Mouse (Mus musculus) hindbrain, embryonic 15.5 days (tissue): ENCODE data around the gene Pou6f2. TPM values are rescaled to one million over a fixed set of nuclear protein-coding genes. Genes with fewer than 3 reads are reported as not detected.

Experiments
- ATAC-seq: fragments of 200-750 bp; cut with Nextera tagmentation; 2 replicates; pipeline ENCODE4 v1.8.0; 2017; ENCODE audit warnings: low read depth, moderate number of reproducible peaks, moderate TSS enrichment; ENCODE audit not compliant: low FRiP score
- H3K27ac ChIP-seq: fragments of 300-500 bp; sonication (generic); replicated peaks from 2 replicates; pipeline ENCODE4 v1.5.1; 2015; ENCODE audit warnings: mild to moderate bottlenecking, inconsistent platforms
- H3K27me3 ChIP-seq: fragments of 300-500 bp; sonication (generic); 2 replicates; pipeline ENCODE4 v1.6.1; 2015; ENCODE audit warnings: control low read depth, inconsistent platforms
- H3K36me3 ChIP-seq: fragments of 300-500 bp; sonication (generic); 2 replicates; pipeline ENCODE4 v1.6.1; 2015; ENCODE audit warnings: control low read depth, inconsistent platforms
- H3K4me1 ChIP-seq: fragments of 300-500 bp; sonication (generic); replicated peaks from 2 replicates; pipeline ENCODE4 v1.6.1; 2015; ENCODE audit warnings: control low read depth, inconsistent platforms
- H3K4me2 ChIP-seq: fragments of 300-500 bp; sonication (generic); 2 replicates; pipeline ENCODE4 v1.6.1; 2015; ENCODE audit warnings: moderate library complexity, mild to moderate bottlenecking, inconsistent platforms
- H3K4me3 ChIP-seq: fragments of 300-500 bp; sonication (generic); 2 replicates; pipeline ENCODE4 v1.5.1; 2015; ENCODE audit warnings: mild to moderate bottlenecking, inconsistent platforms
- H3K9ac ChIP-seq: fragments of 300-500 bp; sonication (generic); 2 replicates; pipeline ENCODE4 v1.6.1; 2015; ENCODE audit warnings: inconsistent platforms
- H3K9me3 ChIP-seq: fragments of 300-500 bp; sonication (generic); 2 replicates; pipeline ENCODE4 v1.6.1; 2016; ENCODE audit warnings: control low read depth, inconsistent platforms
- WGBS: fragments of 180-500 bp; shearing (Covaris S2); methylation state at CpG from one replicate; pipeline ENCODE4 v1.1.7; 2015; 5-methylcytosine and 5-hydroxymethylcytosine counted together
- polyA plus RNA-seq: library from polyadenylated mRNA; unstranded; fragments of >200 nt; fragmentation: Nextera tagmentation; extraction: Ambion mirVana; gene quantifications from 2 replicates; pipeline ENCODE4 v1.2.1, GENCODE M21; 2015

Pou6f2 gene
- 7.8 and 14.0 TPM in 2 replicates for polyA plus RNA-seq

GRCm38 (mm10) chr13:18397586-18397985 is at the start of gene Pou6f2:
Gene Pou6f2 (minus strand): TSS chr13:18397686.
- H3K4me3 ChIP-seq = no peak within 1 kb of the TSS
- H3K36me3 ChIP-seq = no peaks in the 10 kb centered on the region
- no peak within 1 kb of the TSS for H3K9ac ChIP-seq
- H3K9me3 ChIP-seq = no peaks in the 10 kb centered on the region
- H3K27me3 ChIP-seq = no peaks in the 10 kb centered on the region
- ATAC-seq = no peak
- 81% methylated on average over 6 of the region's 6 CpGs for WGBS
- H3K4me2 ChIP-seq = no peak within 1 kb of the TSS
- H3K4me1 ChIP-seq = no peaks in the 10 kb centered on the region
- H3K27ac ChIP-seq = no peak within 1 kb of the TSS

- Histone ChIP-seq H3K9me3 (no peaks in the 10 kb centered on the region), H3K4me3 (no peak overlapping the region), H3K27ac (no peak overlapping the region), H3K9ac (no peak overlapping the region), H3K27me3 (no peaks in the 10 kb centered on the region), H3K36me3 (no peaks in the 10 kb centered on the region), H3K4me1 (no peaks in the 10 kb centered on the region), H3K4me2 (no peak overlapping the region)
- 78% methylated on average over 3 of the region's 3 CpGs for WGBS
- ATAC-seq = no peak
Measured at GRCm38 (mm10) chr13:18439858-18440257, 42.4 kb upstream of the Pou6f2 start.

DNA sequence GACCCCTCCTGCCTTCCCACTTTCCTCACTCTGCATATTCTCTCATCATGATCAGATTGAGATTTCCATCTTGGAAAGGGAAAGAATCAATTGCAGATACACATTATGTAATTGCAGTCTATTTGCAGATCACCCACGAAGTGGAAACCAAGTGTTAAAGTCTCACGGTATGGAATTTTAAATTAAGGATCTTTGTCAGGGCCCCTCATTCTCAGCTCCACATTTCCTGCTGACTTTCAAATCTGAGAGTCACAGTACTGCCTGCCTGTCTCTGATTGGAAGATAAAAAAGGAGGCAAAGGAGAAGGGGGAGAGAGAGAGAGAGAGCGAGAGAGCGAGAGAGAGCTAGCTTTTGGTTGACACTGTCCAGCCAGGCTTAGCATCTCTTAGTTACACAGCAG is 9.8 kb downstream of the Pou6f2 start:
- Histone ChIP-seq H3K4me1 (no peaks in the 10 kb centered on the region), H3K4me3 (no peak overlapping the region), H3K9ac (no peak overlapping the region), H3K4me2 (no peak overlapping the region), H3K9me3 (no peaks in the 10 kb centered on the region), H3K27me3 (no peaks in the 10 kb centered on the region), H3K27ac (no peak overlapping the region), H3K36me3 (no peaks in the 10 kb centered on the region)
- 87% methylated on average over 4 of the region's 4 CpGs for WGBS
- no peak for ATAC-seq

DNA sequence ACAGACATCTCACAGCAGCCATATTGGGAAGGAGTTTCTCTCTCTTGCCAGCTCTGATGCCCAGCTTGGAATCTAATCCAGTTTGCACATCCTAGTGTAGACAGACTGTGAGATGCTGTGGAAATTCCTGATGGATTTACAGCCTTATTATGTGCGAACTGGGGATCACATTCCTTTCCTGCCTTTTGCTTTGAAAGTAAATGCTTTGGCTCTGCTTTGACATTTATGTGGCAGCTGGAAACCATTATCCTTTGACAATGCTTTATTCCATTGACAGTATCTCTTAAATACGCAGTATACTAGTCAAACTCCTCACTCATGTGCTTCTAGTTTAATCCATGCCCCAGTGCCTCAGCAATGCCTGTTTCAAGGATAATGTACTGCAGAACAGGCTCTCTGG is 34.1 kb downstream of the Pou6f2 start:
- no peaks in the 10 kb centered on the region for H3K36me3 ChIP-seq
- no peak overlapping the region for H3K4me2 ChIP-seq
- H3K9ac ChIP-seq = no peak overlapping the region
- H3K27me3 ChIP-seq = no peaks in the 10 kb centered on the region
- no peak overlapping the region for H3K4me3 ChIP-seq
- no peaks in the 10 kb centered on the region for H3K9me3 ChIP-seq
- H3K27ac ChIP-seq = no peak overlapping the region
- no peaks in the 10 kb centered on the region for H3K4me1 ChIP-seq
- ATAC-seq = no peak
- 66% methylated on average over 2 of the region's 2 CpGs for WGBS

GRCm38 (mm10) chr13:18344580-18345333 is 52.7 kb downstream of the Pou6f2 start:
- Histone ChIP-seq H3K36me3 (no peaks in the 10 kb centered on the region), H3K9me3 (no peaks in the 10 kb centered on the region), H3K27me3 (no peaks in the 10 kb centered on the region), H3K9ac (no peak overlapping the region), H3K27ac (no peak overlapping the region), H3K4me2 (no peak overlapping the region), H3K4me1 (no peaks in the 10 kb centered on the region), H3K4me3 (no peak overlapping the region)
- no peak for ATAC-seq
- WGBS = 77% methylated on average over 4 of the region's 4 CpGs

- Histone ChIP-seq H3K36me3 (no peaks in the 10 kb centered on the region), H3K4me1 (peaks cover 6% of the 10 kb centered on the region), H3K4me3 (no peak overlapping the region), H3K27me3 (no peaks in the 10 kb centered on the region), H3K9ac (no peak overlapping the region), H3K9me3 (no peaks in the 10 kb centered on the region), H3K27ac (no peak overlapping the region), H3K4me2 (no peak overlapping the region)
- ATAC-seq = peak; percentile 77; the same call in 1 of the 2 replicates
- 52% methylated on average over 10 of the region's 10 CpGs for WGBS
Measured at GRCm38 (mm10) chr13:18338910-18339501, 58.5 kb downstream of the Pou6f2 start.

GRCm38 (mm10) chr13:18338022-18338421 is 59.5 kb downstream of the Pou6f2 start:
- no peak for ATAC-seq
- Histone ChIP-seq H3K4me1 (peaks cover 6% of the 10 kb centered on the region), H3K27me3 (no peaks in the 10 kb centered on the region), H3K9ac (no peak overlapping the region), H3K4me2 (no peak overlapping the region), H3K27ac (no peak overlapping the region), H3K36me3 (no peaks in the 10 kb centered on the region), H3K9me3 (no peaks in the 10 kb centered on the region), H3K4me3 (no peak overlapping the region)
- WGBS = 67% methylated on average over 2 of the region's 2 CpGs

GRCm38 (mm10) chr13:18334035-18334434 is 63.5 kb downstream of the Pou6f2 start:
- Histone ChIP-seq H3K27ac (no peak overlapping the region), H3K27me3 (no peaks in the 10 kb centered on the region), H3K4me3 (no peak overlapping the region), H3K4me1 (peaks cover 2% of the 10 kb centered on the region), H3K9me3 (no peaks in the 10 kb centered on the region), H3K36me3 (no peaks in the 10 kb centered on the region), H3K4me2 (no peak overlapping the region), H3K9ac (no peak overlapping the region)
- ATAC-seq = no peak
- 77% methylated on average over 4 of the region's 4 CpGs for WGBS

DNA sequence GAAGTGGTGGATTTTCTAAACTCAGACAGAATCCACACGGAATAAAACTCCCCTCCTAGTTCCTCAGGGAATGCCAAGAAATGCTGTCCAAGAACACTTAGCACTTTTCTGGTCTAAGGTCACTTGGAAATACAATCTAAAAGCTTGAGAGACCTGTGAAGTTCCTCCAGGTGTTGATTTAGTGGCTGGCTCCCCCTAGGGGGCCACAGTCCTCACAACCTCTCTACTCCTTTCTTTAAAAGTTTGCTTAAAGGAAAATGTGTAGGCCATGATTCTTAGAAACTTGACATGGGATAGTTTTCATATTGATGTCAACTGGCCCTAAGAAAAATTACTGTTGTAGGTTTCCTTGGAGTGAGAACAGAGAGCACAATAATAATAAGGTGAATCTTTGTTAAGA is 64.9 kb downstream of the Pou6f2 start:
- Histone ChIP-seq H3K9ac (no peak overlapping the region), H3K27me3 (no peaks in the 10 kb centered on the region), H3K4me2 (no peak overlapping the region), H3K27ac (no peak overlapping the region), H3K4me3 (no peak overlapping the region), H3K4me1 (no peaks in the 10 kb centered on the region; the same call in 1 of the 2 replicates), H3K9me3 (no peaks in the 10 kb centered on the region), H3K36me3 (no peaks in the 10 kb centered on the region)
- 49% methylated on average over 1 of the region's 1 CpGs for WGBS
- no peak for ATAC-seq

DNA sequence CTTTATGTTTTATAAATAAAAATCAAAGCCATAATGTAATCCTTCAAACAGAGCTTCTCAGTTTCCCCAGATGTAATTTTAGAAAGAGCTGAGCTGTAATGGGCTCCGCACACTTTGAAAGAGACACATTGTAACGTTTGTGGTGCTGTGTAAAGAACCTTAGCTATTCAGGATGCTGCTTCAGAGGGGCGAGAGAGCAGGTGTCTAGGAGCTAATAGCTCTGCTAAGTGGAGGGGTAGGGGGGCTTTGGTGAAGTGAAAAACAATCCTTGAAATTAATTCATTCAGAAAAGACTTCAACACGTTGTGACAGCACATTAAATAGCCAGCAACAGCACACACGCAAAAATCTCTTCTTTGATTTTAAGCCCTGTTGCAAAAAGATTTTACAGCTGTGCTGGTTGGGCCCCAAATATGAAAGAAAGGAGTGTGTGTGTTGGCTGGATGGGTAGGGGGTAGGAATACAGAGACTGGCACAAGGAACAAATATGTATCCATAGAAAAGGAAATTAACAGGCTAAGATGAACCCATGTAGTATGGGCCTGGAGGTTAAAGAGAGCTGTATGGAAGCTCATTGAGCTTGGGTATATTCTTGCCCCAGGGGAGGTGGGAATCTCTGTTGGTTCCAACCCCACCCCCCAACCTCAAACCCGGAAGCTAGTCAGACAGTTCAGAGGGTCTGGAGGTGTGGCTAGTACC is 73.4 kb downstream of the Pou6f2 start:
- H3K4me3 ChIP-seq = no peak overlapping the region
- ATAC-seq = no peak
- H3K9me3 ChIP-seq = no peaks in the 10 kb centered on the region
- no peaks in the 10 kb centered on the region for H3K27me3 ChIP-seq
- H3K27ac ChIP-seq = 0 out of 2 replicates have a peak overlapping the region, but pooled peaks have one; percentile 32
- H3K4me1 ChIP-seq = peaks cover 16% of the 10 kb centered on the region
- no peaks in the 10 kb centered on the region for H3K36me3 ChIP-seq
- H3K9ac ChIP-seq = no peak overlapping the region
- H3K4me2 ChIP-seq = no peak overlapping the region
- 37% methylated on average over 6 of the region's 6 CpGs for WGBS

- Histone ChIP-seq H3K9me3 (no peaks in the 10 kb centered on the region), H3K27ac (peak overlapping the region; percentile 32), H3K4me1 (peaks cover 16% of the 10 kb centered on the region), H3K4me3 (no peak overlapping the region), H3K36me3 (no peaks in the 10 kb centered on the region), H3K9ac (no peak overlapping the region), H3K4me2 (peak overlapping the region; percentile 24; the same call in 1 of the 2 replicates), H3K27me3 (no peaks in the 10 kb centered on the region)
- 52% methylated on average over 8 of the region's 8 CpGs for WGBS
- ATAC-seq = peak; percentile 74; the same call in 1 of the 2 replicates
Measured at GRCm38 (mm10) chr13:18323407-18323806, 74.1 kb downstream of the Pou6f2 start.

- H3K36me3 ChIP-seq = no peaks in the 10 kb centered on the region
- H3K4me2 ChIP-seq = no peak overlapping the region
- no peaks in the 10 kb centered on the region for H3K27me3 ChIP-seq
- no peak overlapping the region for H3K9ac ChIP-seq
- H3K9me3 ChIP-seq = no peaks in the 10 kb centered on the region
- H3K4me1 ChIP-seq = peaks cover 10% of the 10 kb centered on the region
- WGBS = 46% methylated on average over 8 of the region's 8 CpGs
- no peak overlapping the region for H3K4me3 ChIP-seq
- no peak for ATAC-seq
- H3K27ac ChIP-seq = no peak overlapping the region
Measured at GRCm38 (mm10) chr13:18312613-18313012, 84.9 kb downstream of the Pou6f2 start.
